Mouse (Mus musculus) cortical plate, adult 2 months (tissue): Measurements from ENCODE around the gene Cdc6. TPM values are rescaled to one million over a fixed set of nuclear protein-coding genes. Genes with fewer than 3 reads are reported as not detected.
A peak's percentile ranks its signal among the peaks of the same experiment; 100 is the strongest.

ENCODE experiments used
- H3K27ac ChIP-seq: fragments of 200-500 bp; 2 replicates; pipeline ENCODE4 v1.5.1; 2012; ENCODE audit warnings: low read length, control low read depth, inconsistent platforms; ENCODE audit not compliant: insufficient read depth
- H3K4me1 ChIP-seq: fragments of 200-500 bp; 2 replicates; pipeline ENCODE4 v1.6.1; 2011; ENCODE audit warnings: low read length; ENCODE audit not compliant: control insufficient read depth, insufficient read depth
- H3K4me3 ChIP-seq: fragments of 200-500 bp; 2 replicates; pipeline ENCODE4 v1.5.1; 2011; ENCODE audit warnings: mild to moderate bottlenecking, low read length, control low read depth; ENCODE audit not compliant: insufficient read depth
- CTCF ChIP-seq: fragments of 200-500 bp; IDR thresholded peaks from 2 replicates; pipeline ENCODE4 v1.5.1; 2011; ENCODE audit warnings: mild to moderate bottlenecking, control low read depth, low read length; ENCODE audit not compliant: insufficient read depth; ENCODE audit errors: extremely low read depth
- POLR2A ChIP-seq: fragments of 200-500 bp; IDR thresholded peaks from 2 replicates; pipeline ENCODE4 v1.6.1; 2011; ENCODE audit warnings: mild to moderate bottlenecking, low read length, control low read depth; ENCODE audit not compliant: insufficient read depth; ENCODE audit errors: extremely low read depth
- polyA plus RNA-seq: library from polyadenylated mRNA; depleted of rRNA; stranded (reverse); fragments of >200 nt; gene quantifications from 2 replicates; pipeline ENCODE4 v1.2.3, GENCODE M21; 2012

Gene Cdc6
- polyA plus RNA-seq, 1 experiment = 0.56 TPM

GRCm38 (mm10) chr11:98872040-98872439 lies 35.6 kb upstream of the Cdc6 start:
- Histone ChIP-seq H3K27ac (peak overlapping the region; percentile 88), H3K4me1 (peaks cover 12% of the 10 kb centered on the region), H3K4me3 (peak overlapping the region; percentile 6; the same call in 1 of the 2 replicates)
- TF ChIP-seq POLR2A = peak; percentile 61
- no peak for TF ChIP-seq CTCF

GRCm38 (mm10) chr11:98873900-98874299 lies 33.7 kb upstream of the Cdc6 start:
- H3K4me1 ChIP-seq = peaks cover 13% of the 10 kb centered on the region
- H3K27ac ChIP-seq = no peak overlapping the region
- TF ChIP-seq CTCF (no peak), POLR2A (no peak)
- H3K4me3 ChIP-seq = no peak overlapping the region

DNA sequence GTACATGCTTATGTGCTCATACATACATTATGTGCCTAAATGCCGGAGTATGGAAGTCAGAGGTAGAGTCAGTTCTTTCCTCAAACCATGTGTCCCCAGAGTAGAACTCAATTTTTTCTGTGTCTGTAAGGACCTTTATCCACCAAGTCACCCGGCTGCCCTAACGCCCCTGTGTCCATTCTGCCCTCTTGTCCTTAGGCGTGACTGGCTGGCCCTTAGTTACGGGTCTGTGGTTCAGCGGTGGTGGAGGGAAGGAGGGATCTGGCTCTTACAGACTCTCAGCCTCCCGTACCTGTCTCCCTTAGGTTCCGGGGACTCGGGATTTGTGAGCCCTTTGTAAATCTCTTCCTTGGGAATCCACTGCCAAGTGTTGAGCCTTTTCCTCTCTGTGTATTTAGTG lies 30.6 kb upstream of the Cdc6 start:
- no peak for TF ChIP-seq CTCF
- TF ChIP-seq POLR2A = no peak
- no peak overlapping the region for H3K4me3 ChIP-seq
- peaks cover 6% of the 10 kb centered on the region; the same call in 1 of the 2 replicates for H3K4me1 ChIP-seq
- no peak overlapping the region for H3K27ac ChIP-seq

DNA sequence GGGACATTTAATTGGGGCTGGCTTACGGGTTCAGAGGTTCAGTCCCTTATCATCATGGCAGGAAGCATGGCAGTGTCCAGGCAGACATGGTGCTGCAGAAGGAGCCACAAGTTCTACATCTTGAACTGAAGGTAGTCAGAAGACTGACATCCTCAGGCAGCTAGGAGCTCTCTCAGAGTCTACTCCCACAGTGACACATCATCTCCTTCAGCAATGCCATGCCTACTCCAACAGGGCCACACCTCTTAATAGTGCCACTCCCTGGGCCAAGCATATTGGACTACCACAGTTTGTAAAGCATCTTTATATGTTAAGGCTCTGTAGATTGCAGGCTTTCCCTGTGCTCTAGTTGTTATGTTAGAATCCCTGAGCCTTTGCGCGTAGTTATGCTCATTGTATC lies 19.9 kb upstream of the Cdc6 start:
- Histone ChIP-seq H3K4me3 (no peak overlapping the region), H3K27ac (no peak overlapping the region), H3K4me1 (no peaks in the 10 kb centered on the region)
- TF ChIP-seq CTCF (no peak), POLR2A (no peak)

DNA sequence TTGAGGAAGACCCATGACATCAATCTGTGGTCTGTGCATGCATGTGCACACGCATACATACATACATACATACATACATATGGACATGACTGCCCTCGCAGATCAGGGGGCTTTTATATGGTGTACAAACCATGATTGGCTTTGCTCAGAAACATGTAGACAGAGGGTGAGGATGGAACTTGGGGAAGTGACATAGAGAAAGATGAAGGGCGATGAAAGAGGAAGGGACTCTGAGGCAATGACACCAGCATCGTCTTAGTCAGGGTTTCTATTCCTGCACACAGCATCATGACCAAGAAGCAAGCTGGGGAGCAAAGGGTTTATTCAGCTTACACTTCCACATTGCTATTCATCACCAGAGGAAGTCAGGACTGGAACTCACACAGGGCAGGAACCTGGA lies 18.5 kb upstream of the Cdc6 start:
- no peak for TF ChIP-seq CTCF
- TF ChIP-seq POLR2A = no peak
- Histone ChIP-seq H3K27ac (no peak overlapping the region), H3K4me3 (no peak overlapping the region), H3K4me1 (no peaks in the 10 kb centered on the region)

DNA sequence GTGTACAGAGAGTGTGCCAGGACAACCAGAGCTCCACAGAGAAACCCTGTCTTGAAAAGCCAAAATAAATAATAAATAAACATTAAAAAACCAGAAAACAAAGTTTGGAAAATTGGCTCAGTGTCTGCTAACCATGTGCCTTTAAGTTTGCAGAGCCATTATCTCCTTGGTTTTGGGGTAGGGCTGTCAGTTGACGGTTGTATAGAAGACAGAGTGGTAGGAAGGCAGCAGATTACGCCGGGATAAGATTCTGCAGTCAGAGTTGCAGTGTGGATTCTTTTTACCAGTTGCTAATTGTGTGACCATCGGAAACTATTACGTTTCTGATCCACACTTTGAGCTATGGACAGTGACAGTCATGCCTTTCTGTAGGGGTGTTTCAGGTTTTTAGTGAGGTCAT lies 17.6 kb upstream of the Cdc6 start:
- Histone ChIP-seq H3K4me1 (no peaks in the 10 kb centered on the region), H3K27ac (no peak overlapping the region), H3K4me3 (no peak overlapping the region)
- TF ChIP-seq POLR2A = no peak
- TF ChIP-seq CTCF = no peak

- no peak for TF ChIP-seq CTCF
- TF ChIP-seq POLR2A = no peak
- Histone ChIP-seq H3K4me1 (no peaks in the 10 kb centered on the region), H3K27ac (no peak overlapping the region), H3K4me3 (no peak overlapping the region)
These were observed 15.2 kb upstream of the Cdc6 start for GRCm38 (mm10) chr11:98892426-98892825.

GRCm38 (mm10) chr11:98900529-98901125 lies 7.0 kb upstream of the Cdc6 start:
- no peak overlapping the region for H3K27ac ChIP-seq
- H3K4me1 ChIP-seq = no peaks in the 10 kb centered on the region
- no peak overlapping the region for H3K4me3 ChIP-seq
- no peak for TF ChIP-seq POLR2A

DNA sequence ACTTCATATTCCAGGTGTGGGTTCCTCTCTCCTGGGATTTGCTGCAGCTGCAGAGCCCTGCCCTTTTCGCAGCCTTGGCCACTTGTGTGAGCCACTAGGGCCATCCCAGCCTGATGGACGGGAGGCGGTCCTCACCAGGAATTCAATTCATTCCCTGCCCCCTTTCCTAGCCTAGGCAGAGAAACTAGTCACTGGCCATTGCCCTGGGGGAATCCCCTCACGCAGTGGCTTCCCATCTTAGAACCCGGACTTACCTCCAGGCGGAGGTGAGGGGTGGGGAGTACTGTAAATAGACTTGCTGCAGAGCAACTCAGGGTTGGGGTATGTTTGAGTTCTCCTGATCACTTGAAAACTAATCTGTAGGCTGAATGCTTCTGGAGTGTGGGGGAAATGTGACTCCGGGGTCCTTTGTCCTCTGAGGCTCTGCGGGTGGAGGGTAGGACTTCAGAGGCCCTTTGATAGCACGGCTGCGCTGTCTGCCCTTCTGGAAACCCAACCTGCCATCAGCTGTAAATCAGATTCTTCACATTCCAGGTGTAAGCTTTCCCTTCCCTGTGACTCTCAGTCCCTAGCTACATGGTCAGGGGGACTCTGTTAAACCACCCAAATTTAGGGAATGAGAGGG lies 4.9 kb upstream of the Cdc6 start:
- Histone ChIP-seq H3K27ac (no peak overlapping the region), H3K4me3 (no peak overlapping the region), H3K4me1 (no peaks in the 10 kb centered on the region)
- TF ChIP-seq POLR2A (no peak), CTCF (no peak)

GRCm38 (mm10) chr11:98904577-98904976 lies 3.0 kb upstream of the Cdc6 start:
- TF ChIP-seq POLR2A = no peak
- no peak for TF ChIP-seq CTCF
- H3K27ac ChIP-seq = no peak overlapping the region
- no peak overlapping the region for H3K4me3 ChIP-seq
- no peaks in the 10 kb centered on the region for H3K4me1 ChIP-seq
